Mouse (Mus musculus) brown adipose tissue, adult 24 weeks (tissue): Measurements from ENCODE around the gene Tmprss9. TPM values are rescaled to one million over a fixed set of nuclear protein-coding genes. Genes with fewer than 3 reads are reported as not detected.

ENCODE experiments used
- H3K27ac ChIP-seq: fragments of 200-500 bp; replicated peaks from 2 replicates; pipeline ENCODE4 v1.5.1; 2012; ENCODE audit warnings: low read depth, mild to moderate bottlenecking, low read length
- H3K4me1 ChIP-seq: fragments of 200-500 bp; 2 replicates; pipeline ENCODE4 v1.6.1; 2012; ENCODE audit warnings: low read length, mixed read lengths; ENCODE audit not compliant: control insufficient read depth, insufficient read depth, insufficient read length
- H3K4me3 ChIP-seq: fragments of 200-500 bp; 2 replicates; pipeline ENCODE4 v1.5.1; 2012; ENCODE audit warnings: low read depth, mild to moderate bottlenecking, low read length, moderate library complexity; ENCODE audit not compliant: insufficient read depth
- polyA plus RNA-seq: library from polyadenylated mRNA; stranded (reverse); fragments of >200 nt; gene quantifications from 2 replicates; pipeline ENCODE4 v1.2.4, GENCODE M21; 2012; ENCODE audit not compliant: missing spikeins, insufficient read depth, insufficient read length

The Tmprss9 gene
- polyA plus RNA-seq, 1 experiment, result not detected

DNA sequence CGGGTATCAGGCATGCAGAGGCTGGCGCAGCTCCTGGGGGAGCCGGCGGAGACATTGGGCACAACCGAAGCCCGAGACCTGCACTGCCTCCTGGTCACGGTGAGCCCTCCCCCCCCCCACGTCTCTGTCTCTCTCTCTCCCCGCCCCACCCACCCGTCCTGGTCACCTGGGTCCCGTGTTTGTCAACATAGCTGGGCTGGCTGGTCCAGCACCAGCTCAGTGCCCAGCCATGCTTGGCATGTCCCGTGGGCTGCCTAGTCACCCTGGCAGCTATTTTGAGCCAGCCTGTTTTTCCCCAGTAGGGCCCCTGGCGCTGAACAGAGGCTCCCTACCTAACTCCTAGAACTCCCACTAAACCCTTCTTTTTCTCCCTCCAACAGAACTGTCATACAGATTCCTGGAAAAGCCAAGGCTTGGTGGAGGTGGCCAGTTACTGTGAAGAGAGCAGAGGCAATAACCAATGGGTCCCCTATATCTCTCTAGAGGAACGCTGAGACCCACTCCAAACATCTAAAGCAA, 59.6 kb downstream of the Tmprss9 start:
- Histone ChIP-seq H3K27ac (no peak overlapping the region), H3K4me1 (peaks cover 15% of the 10 kb centered on the region), H3K4me3 (peak overlapping the region; percentile 70)

DNA sequence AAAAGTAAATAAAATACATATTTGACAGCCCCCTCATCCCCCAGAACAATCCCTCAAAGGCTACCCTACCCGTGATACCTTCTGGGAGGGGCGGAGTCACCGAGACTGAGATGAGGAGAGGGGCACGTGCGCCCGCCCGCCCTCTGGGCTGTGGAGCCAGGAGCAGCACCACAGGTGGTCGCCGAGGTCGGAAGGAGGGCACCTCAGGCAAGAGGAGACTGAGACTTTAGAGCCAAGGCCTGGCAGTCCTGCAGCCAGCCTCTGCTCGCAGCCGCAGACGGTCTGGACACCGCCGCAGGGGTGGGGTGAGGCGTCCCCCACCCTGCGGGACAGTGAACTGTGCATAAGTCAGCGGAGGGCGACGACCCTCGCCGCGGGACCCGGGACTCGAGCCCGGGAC, 60.0 kb downstream of the Tmprss9 start:
- peak overlapping the region; percentile 31; the same call in 1 of the 2 replicates for H3K4me3 ChIP-seq
- H3K4me1 ChIP-seq, result peaks cover 16% of the 10 kb centered on the region
- no peak overlapping the region for H3K27ac ChIP-seq

DNA sequence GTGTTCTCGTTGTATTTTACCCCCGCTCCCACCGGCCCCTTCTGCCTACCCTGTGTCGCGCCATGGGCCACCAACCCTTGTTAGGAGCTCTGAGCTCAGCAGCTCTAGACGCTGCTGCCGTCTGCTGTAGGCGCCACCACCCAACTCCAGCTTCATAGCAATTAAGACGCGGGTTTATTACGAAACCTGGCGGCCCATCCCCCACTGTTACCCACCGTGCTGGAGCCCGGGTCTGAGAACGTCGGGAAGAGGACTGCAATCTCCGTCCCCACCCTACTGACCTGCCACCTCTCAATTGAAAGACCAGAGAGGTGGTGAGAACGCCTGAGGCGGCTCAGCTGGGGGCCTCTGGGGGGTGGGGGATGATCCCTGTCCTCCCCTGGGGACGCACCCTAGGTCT, 60.6 kb downstream of the Tmprss9 start:
- peaks cover 20% of the 10 kb centered on the region for H3K4me1 ChIP-seq
- no peak overlapping the region for H3K27ac ChIP-seq

DNA sequence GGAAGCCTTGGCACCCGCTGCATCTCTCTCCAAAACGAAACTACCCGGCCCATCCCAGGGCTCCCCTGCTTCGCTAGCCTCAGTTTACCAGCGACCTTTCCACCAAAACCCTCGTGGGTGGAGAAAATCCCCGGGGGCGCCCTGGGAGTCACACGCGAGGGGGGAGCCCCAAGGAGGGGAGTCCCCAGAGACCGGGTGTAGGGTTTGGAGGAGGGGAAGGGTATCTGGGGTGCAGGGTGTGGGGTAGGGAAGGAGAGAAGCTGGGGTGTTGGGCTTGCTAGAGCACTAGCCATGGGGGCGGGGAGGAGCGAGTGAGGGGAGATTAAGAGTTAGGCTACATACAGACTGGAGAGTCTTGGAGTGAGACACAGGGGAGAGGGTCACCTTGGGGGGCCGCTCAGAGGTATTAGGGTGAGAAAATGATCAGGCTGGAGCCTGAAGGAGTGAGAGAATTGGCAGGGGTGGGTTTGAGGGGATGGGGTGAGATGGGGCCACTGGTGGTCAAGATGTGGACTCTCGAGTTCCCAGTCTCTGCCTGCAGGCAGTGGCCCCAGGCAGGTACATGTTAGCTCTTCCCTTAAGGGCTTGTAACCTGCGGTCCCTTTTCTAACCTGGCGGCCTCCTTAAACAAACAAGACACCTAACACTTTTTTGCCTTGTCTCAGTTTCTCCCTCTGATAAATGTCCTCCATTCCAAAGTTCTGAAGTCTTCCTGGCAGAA, 61.2 kb downstream of the Tmprss9 start:
- H3K4me1 ChIP-seq, result peaks cover 20% of the 10 kb centered on the region
- H3K4me3 ChIP-seq, result peak overlapping the region; percentile 31
- no peak overlapping the region for H3K27ac ChIP-seq

More for the DNA sequence above, 60.6 kb downstream of the Tmprss9 start:
- peak overlapping the region; percentile 31 for H3K4me3 ChIP-seq

DNA sequence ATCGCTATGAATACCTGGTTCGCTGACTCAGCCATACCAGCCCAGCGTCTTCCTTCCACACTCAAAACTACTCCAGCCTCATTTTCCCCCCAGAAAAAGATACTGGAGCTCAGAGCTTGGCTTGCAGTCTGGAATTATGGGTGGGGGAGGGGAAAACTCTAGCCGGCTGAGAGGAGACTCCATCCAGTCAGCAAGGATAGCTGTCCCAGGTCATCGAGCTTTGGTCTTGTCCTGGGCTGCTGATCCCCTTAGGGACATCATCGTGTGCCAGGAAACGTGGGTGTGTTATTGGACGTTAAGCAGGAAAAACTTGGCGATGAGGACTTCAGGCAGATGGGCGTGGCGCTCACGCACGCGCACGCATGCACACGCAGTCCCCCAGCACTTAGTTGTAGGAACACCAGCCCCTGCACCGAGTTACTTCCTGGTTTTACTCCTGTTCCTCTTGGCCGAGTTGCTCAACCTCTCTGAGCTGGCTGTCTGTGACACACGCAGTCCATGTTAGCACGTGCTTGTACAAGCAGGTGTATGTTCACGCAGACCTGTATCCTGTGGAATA, 61.9 kb downstream of the Tmprss9 start:
- Histone ChIP-seq H3K27ac (no peak overlapping the region), H3K4me1 (peaks cover 20% of the 10 kb centered on the region), H3K4me3 (peak overlapping the region; percentile 20; the same call in 1 of the 2 replicates)

DNA sequence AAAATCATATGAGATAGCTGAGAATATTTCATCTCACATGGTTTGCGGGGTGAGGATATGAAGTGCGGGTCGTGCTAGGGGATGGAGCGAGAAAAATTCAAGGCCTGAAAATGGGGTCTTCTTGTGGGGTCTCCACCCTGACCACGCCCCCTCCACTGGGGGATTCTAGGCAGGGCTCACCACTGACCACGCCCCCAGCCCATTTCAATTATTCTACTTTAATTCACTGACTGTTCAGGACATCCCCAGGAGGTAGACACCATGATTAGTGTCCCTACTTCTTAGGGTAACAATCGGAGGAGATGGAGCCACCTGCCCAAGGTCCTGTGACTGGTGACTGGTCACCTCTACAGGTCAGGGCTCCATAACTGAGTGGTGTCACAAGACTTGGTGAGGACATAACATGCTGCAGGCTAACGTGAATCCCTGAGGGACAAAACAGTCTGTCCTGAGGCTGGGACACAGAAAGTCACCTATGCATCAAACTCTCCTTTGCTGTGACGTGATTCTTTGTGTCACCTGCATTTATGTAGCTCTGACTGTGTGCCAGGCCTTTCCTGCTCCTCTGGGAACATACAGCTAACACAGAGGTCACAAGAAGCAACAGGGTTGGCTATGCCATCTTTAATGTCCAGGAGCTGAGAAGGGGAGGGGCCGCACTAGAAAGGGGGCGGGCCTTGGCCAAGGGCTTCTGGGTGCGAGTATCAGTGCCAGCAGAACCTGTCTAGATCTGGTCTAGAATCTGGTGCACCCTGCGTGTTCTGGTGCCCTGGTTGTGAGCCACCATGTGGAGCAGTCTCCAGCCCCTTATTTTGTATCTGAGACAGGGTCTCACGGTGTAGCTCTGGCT, 62.7 kb downstream of the Tmprss9 start:
- Histone ChIP-seq H3K4me1 (peaks cover 20% of the 10 kb centered on the region), H3K27ac (no peak overlapping the region), H3K4me3 (no peak overlapping the region)

DNA sequence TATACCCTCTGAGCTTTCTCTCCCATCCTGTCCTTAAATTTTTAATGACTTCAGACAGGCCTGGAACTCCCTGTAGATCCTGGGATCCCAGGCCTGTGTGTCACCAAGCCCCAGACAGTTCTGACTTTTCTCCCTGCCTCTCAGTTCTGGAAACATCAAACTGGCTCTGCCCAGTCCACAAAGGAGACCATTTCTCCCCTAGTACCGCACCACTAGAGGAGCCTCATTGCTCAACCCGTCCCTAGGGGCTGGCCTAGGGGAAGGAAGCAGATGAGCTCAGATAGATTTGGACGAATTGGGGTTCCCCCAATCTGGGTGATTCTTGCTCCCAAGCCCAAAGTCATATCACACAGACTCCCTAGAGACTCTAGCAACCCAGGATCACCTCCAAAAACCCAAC, 63.6 kb downstream of the Tmprss9 start:
- Histone ChIP-seq H3K27ac (no peak overlapping the region), H3K4me1 (peaks cover 25% of the 10 kb centered on the region), H3K4me3 (no peak overlapping the region)

DNA sequence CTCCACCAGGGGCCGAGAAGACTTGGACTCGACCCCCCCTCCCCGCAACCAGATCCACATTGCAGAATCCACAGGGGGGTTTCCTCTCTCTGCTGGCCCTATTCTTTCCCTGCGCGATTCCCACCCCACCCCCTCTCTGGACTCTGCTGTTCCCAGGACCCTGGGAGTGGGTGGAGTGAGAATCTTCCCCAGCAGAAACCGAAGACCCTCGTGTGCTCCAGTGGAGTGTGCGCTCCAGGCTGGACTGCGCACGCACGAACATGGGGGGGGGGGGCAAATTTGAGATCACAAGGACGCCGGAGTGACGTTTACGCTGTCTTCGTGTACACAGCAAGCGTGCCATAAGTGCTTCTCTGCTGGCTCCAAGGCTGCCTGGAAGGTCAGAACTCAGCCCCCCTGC, 64.0 kb downstream of the Tmprss9 start:
- Histone ChIP-seq H3K27ac (no peak overlapping the region), H3K4me3 (no peak overlapping the region), H3K4me1 (peaks cover 27% of the 10 kb centered on the region)

DNA sequence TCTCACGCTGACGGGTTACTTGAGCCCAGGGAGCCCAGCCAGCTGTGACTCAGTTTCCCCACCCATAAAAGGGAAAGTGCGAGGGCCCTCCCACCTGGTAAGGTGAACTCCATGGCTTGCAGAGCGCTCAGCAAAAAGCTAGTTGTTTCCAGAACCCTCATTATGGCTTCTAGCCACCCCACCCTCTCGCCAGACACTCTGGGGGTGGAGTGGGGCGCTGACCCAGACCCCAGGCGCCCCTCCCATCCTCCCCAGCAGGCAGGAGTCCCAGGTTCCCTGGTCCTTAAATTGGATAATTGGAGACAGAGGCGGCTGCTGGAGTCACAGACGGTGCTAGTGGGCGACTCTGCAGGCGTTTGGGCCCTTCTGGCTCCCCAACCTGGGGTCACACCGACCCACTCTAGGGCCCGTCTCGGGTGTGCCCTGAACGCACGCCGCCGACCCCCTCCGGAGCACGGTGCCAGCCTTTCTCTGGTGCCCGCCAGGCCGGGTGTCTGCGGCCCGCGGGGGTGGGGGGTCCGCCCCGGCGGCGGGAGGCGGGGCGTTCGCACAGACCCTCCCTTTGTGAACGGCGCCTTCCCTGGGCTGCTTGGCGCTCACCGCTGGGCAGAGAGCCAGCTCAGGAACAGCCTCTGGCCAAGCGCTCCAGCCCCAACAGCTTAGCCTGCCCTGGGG, 64.6 kb downstream of the Tmprss9 start:
- no peak overlapping the region for H3K4me3 ChIP-seq
- H3K27ac ChIP-seq, result no peak overlapping the region
- H3K4me1 ChIP-seq, result peaks cover 29% of the 10 kb centered on the region

DNA sequence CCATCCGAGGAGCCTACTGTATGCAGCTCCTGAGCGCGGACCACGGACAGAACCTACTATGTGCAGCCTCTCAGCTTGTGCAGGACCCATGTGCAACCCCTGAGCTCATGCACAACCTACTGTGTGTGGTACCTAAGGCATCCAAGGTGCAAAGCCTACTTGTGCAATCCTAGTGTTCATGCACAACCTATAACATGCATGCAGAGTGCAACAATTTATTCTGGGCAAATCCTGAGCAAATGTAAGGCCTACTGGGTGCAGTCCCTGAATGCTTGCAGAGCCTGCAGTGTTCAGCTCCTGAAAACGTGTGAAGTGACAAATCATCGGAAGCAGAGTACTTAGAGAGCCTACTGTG, 65.1 kb downstream of the Tmprss9 start:
- no peak overlapping the region for H3K4me3 ChIP-seq
- H3K27ac ChIP-seq, result no peak overlapping the region
- peaks cover 33% of the 10 kb centered on the region for H3K4me1 ChIP-seq

DNA sequence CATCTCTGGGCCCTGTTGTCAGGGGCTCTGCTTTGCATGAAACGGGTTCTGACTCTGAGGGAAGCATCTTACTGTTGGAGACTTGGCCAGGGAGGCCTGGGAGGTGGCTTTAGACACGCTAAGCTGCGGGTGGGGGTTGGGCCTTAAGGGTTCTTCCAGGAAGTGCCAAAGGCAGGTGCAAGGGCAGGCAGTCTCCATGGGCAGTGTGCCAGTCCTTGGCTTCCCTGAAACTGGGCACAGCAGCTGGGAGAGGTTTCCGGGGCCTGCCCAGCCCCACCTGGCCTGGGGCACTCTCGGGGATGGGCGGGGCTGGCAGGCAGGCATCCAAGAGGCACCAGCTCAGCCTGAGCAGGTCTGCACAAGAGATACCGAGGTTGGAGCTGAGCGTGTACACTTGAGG, 66.0 kb downstream of the Tmprss9 start:
- Histone ChIP-seq H3K4me3 (no peak overlapping the region), H3K27ac (no peak overlapping the region), H3K4me1 (peaks cover 35% of the 10 kb centered on the region)

DNA sequence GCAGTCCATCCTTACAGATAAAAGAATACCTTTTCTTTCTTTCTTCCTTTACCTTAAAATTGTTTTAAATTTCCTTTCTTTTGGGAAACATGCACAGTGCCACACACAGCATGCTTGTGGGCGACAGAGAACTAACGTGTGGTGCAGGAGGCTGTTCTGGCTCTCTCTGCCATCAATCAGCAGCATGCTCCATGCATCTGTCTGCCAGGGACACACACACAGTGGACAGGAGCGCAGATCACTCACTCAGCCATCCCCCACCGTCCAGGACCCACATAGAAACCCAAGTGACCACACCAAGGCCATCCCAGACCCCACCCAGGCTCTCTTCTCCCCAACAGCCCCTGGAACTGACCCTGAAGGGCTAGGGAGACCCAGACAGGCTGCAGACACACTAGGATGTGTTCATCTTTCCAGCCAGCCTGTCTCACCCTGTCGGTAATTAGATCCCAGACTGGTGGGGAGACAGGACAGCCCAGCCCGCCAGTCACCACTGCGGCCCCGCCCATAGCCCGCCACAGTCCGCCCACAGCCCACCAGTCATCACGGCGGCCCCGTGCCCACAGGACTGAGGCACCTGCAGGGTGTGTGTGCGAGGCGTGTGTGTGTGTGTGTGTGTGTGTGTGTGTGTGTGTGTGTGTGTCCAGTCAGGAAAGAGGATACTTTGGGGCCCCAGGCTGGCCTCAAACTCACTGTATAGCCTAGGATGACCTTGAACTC, 67.3 kb downstream of the Tmprss9 start:
- Histone ChIP-seq H3K4me3 (no peak overlapping the region), H3K27ac (no peak overlapping the region), H3K4me1 (peaks cover 27% of the 10 kb centered on the region)

DNA sequence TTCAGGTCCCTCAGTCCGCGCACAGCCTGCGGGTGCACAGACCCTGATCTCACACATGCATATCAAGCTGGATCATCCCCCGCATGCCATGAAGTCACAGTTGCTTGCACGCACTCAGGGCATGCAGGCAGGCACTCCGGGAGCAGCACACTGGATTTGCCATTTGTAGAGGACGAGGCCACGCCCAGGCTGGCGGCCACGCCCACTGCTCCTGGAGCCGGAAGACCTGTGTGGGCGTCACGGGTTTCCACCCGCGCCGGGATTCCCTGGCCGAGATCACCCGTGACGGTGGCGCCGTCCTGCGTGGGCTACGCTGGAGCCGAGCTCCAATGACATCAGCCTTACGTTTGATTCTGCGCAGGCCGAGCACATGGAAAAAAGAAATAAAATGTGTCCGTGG, 68.0 kb downstream of the Tmprss9 start:
- no peak overlapping the region for H3K27ac ChIP-seq
- peak overlapping the region; percentile 50 for H3K4me3 ChIP-seq
- peaks cover 24% of the 10 kb centered on the region for H3K4me1 ChIP-seq

DNA sequence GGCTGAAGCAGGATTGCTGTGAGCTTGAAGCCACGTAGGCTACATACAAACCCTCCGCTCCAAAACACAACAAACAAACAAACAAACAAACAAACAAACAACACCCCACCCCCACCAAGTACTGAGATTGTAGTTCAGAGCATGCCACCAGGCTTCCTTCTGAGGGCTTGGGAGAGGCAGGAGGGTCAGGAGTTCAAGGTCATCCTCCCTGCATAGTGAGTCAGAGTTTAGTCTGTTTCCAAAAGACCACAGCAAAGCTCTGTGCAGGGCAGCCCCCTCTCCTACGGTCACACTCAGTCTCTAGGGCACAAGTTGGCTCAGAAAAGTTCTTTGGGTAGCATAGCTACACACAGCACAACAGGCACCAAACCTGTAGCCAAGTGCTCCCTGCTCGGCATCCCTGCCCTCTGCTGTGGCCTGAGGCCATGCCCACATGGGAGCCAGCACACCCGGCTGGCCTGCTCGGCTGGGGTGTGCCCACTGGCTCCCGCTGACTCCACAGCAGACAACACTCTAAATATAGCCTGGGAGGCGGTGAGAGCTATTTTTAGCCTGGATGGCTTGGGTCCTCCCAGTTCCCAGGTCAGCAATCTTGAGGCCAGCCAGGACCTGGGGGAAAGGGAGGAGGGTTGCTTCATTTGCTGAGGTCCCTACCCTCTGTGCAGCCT, 68.8 kb downstream of the Tmprss9 start:
- Histone ChIP-seq H3K4me1 (peaks cover 20% of the 10 kb centered on the region), H3K4me3 (no peak overlapping the region), H3K27ac (peak overlapping the region; percentile 48; the same call in 1 of the 2 replicates)
